Mouse (Mus musculus) ovary, postnatal 14 days (tissue): ENCODE measurements at regions not wholly inside any gene's neighbourhood (a gene's known extent, or its start where the extent isn't known, plus 50 kb on each side); places are given as distances from the start of the nearest gene placed in this dataset.

Experiments used
- DNase-seq: peaks from one replicate; pipeline ENCODE4 v3.0.0; 2022; ENCODE audit warnings: low spot score

DNA sequence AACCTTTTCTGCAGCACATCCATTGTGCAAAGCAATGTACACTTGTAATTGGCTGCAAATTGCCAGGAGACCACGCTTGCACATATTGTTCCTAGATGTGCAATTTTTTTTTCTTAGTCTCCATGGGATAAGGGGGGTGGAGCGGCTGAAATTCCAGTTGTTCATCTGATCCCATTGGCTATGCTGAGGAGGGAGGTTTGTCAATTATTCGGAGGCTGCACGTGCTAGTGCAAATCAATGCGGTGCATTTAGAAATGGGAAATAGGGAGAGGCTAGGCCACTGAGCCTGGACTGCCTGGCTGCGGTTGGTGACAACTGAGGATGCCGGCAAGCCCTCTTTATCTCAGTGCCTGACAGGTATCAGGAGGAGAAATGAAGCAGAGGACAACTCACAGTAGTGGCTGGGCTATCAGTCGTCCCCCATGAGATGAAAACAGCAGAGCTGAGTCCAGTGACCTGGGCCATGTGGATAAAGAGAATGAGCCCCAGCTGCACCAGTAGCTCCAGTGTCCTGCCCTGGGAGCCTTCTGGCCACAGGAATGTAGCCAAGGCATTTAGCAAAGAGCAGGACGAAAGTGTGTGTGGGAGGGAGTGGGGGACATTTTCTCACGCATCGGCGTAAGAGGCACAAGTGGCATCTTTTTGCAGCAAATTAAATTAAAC lies 462.2 kb upstream of the Kif2a start:
- no peak for DNase-seq

DNA sequence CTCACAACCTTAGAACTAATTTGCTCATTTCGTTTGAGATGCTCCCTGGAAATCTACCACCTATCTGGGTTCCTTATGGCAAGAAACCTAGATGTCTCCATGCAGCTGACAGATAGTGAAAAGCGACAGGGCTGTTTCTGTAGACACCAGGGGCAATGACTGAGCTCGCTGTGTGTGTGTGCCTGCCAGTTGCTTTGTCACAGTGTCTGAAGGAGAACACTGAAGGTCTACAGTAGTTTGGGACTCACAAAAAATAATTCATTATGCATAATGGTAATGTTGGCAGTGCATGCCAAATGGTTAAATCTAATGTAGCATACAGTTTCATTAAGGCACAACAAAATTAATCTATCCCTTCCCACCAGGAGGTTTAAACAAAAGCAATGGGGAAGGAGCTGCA lies 453.2 kb upstream of the Kif2a start:
- no peak for DNase-seq

DNA sequence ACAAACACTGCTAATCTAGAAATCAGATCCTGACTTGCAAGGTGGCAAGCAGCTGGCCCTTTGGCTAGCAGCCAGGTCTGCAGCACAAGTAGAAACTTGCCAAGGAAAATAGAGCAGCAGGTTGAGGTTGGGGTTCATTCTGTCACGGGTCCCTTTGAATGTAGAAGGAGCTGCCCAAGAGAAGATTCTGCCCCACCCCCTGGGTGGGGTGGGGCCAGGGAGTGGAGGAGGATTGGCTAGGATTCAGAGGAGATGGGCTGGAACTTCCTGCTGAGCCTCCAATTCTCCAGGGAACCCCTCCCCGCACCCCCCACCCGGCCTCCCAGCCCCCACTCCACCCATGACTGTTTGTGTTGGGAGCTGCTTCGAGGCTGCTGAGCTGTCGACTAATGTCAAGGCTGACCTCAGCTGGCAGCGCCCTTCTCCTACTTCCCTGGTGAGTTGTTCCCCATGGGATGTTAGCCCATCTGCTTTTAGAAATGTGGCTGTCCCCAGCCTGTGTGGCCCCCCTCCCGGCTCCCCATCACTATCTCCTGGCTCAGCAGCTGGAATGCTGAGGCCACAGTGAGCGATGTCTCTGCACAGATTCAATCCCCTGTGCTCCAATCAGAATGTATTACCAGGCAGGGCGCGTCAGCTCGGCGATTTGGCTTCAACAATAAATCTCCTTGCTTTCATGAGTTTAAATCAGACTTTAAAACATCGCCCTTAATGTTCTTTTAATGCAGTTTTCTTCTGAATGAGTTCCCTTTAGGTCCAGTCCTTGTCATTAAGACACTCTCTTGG lies 447.8 kb upstream of the Kif2a start:
- DNase-seq = peak; percentile 27

DNA sequence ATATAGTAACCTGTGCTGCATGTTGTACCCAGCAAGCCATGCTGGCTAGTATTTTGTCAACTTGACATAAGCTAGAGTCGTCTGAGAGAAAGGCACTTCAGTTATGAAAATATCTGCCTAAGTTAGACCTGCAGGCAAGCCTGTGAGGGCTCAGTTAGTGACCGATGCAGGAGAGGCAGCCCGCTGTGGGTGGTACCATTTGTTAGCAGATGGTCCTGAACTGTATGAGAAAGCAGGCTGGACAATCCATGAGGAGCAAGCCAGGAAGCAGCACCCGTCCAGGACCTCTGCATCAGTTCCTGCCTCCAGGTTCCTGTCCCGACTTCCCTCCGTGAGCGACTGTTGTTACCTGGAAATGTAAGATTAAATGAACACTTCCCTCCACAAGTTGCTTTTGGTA lies 440.9 kb upstream of the Kif2a start:
- no peak for DNase-seq

DNA sequence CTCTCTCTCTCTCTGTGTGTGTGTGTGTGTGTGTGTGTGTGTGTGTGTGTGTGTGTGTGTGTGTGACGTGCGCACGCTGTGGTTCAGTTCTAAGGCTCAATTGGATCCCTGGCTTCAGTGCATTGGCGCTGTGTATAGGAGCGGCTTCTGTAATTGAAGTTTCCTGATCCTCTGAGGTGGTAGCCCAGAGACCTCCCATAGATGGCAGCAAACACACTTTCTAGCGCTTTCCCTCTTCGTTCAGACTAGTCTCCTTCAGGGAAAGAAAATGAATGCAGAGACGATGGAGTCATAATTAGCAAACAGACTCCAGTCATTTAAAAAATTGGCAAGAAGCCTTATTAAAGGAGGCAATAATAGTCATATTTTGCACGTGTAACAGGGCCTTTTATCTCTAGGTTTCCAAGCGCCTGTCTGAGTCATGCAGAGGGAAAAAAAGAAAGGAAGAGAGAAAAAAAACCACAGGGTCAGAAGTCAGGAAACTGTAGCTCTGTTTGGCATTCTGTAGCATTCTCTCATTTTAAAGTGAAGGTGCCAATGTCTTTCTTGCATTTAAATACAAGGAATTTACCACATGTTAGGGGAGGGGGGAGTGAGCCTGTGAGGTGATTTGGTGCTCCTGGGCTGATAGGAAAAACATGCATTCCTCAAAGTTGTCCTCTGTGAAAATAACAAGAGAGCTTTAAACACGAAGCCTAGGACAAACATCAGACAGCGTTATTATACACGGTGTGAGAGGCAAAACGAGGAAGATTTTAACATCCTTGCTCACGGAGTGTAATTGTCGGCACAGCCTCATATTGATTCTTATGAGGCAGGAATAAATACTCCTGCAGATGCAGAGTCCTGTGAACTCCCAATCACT lies 439.4 kb upstream of the Kif2a start:
- peak; percentile 31 for DNase-seq

DNA sequence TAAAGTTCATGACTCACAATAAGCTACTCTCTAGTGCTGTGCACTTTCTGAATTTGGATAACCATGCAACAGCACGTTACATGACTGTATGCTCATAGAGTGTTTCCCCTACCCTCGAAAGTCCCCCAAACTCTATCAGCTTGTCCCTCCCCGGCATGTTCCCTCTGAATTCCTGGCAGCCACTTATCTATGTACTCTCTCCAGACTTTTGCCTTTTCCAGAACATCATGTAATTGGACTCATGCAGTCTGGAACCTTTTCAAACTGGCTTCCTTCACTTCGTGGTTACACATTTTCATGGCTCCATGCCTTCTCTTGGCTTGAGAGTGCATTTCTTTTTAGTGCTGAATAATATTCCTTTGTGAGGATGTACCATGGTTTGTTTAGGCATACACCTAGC lies 436.8 kb upstream of the Kif2a start:
- DNase-seq = no peak

DNA sequence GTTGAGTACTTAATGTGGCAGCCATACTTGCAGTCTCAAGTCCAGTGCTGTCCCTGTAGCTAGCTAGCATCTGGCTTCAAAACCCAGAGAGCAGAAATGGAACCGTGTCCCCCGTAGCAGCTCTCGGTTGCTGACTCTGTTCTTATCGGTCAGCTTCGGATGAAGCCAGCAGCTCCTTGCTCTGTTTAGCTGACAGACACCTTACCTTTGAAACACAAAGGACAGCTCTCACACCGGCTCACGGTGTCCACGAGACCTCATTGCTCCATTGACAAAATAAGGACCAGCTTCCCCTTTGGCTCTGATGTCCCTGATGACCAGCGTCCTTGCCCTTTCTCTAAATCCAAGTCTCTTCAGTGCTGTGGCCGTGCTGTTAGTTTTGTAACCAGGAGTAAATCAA lies 435.3 kb upstream of the Kif2a start:
- no peak for DNase-seq

DNA sequence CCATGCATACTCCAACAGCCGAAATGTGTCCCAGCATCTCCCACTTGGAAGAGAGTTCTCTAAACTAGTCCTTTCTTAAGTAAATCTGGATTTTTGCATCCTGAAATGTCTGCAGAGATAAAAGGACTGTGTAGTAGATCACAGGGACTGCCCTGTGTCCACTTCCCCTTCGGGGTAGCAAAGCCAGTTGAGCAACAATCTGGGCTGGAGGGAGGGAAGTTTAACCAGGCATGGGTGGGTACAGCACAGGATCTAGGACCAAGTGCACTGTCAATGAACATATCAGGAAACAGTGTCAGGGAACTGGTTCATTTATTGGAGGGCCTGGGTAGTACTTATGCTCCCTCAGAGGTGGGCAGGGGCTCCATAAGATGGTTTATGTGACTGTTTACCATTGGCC lies 434.5 kb upstream of the Kif2a start:
- DNase-seq = no peak

DNA sequence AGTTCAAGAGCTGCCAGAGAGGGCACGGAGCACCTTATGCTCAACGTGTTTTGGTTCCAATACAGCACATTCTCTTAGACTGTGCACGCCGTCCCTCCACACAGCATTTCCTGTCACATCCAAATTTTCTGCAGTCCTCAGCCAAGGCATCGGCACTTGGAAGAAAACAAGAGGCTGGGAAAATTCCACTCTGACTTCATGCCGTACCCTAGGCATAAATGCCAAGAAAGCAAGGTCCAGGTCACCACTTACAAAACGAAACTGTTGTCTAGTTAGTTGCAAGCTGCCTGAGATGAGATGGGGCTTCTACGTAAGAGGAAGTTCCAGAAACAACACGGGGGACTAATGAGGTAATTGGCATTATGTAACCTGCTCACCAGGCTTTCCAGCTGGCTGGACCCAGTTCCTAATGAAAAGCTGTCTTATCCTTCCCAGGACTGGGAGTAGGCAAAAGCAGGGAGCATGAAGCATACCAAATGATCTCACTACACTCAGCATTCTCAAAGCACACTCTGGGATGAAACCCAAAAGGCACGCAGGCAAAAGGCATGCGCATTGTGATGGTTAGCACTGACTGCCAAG lies 427.8 kb upstream of the Kif2a start:
- peak; percentile 6 for DNase-seq

DNA sequence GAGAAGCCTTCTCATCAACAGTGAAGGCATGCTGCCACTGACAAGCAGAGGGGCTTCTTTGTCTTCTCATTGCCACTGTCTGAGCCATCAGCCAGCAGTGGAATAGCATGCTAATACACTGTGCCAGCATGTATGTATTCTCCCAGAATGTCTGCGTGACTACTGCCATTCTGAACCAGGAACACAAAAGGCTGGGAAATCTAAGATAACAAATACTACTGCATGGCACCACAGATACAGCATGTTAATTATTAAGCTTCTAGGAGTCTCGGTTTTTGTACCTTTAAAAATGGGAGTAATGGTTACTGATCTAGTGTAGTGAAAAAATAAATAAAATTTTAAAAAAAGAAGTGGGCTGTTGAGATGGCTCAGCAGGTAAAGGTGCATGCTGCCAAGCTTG lies 425.9 kb upstream of the Kif2a start:
- DNase-seq = no peak

DNA sequence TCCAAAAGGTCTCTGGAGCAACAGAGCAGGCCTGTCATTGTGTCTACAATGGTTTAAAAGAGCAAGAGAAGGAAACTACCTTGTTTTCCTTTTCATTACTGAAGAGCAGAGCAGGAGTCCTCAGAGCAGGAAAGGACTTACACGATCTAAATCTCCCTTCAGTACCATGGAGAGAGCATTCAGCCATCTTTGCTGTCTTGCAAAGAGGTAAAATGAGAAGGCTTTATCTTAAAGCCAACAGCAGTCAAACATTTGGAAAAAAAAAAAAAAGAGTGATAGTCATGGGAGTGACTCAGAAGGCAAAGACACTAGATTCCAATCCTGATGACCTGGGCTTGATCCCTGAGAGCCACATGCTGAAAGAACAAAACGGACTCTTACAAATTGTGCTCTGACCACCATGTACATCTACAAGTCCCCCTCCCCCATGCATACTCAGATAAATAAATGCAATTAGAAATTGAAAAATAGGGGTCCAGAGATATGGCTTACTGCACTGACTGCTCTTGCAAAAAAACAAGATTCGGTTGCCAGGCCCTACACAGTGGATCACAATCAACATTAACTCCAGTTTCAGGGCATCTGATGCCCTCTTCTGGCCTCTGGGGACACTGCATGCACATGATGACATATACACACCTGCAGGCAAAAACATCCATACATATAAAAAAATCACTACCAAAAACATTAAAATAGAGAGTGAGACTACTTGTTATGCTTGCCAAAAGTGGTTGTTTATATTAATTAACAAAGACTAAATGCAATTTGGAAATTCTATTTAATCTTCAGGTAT lies 397.6 kb upstream of the Kif2a start:
- no peak for DNase-seq

DNA sequence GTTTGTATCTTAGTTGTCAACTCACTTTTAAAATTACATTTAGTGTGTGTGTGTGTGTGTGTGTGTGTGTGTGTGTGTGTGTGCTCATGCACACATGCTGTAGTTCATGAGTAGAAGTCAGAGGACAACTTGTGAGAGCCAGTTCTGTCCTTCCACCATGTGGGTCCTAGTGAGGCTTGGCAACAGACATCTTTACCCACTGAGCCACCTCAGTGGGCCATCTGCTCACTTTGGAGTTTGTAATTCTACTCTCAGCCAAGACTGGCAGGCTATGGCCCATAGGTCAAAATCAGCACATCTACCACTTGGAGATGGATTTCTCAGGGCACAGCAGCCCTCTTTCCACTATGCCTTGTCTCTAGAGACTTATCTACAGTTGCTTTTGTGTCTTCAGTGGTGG lies 388.3 kb upstream of the Kif2a start:
- no peak for DNase-seq

DNA sequence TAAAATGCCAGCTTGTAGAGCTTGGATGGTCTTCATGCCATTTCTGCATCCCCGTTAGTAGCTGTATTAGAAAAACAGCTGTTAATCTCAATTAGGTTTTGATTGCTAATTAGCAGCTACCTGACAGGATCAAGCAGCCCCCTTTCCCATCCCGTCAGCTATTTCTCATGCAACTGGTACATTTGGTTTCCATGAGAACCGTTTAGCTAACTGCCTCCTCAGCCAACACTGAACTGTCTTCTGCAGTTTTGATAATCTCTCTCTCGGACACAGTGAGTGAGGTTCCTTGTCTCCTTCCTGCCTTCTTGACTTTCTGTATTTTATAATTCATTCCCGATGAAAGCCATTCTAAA lies 385.7 kb upstream of the Kif2a start:
- no peak for DNase-seq

DNA sequence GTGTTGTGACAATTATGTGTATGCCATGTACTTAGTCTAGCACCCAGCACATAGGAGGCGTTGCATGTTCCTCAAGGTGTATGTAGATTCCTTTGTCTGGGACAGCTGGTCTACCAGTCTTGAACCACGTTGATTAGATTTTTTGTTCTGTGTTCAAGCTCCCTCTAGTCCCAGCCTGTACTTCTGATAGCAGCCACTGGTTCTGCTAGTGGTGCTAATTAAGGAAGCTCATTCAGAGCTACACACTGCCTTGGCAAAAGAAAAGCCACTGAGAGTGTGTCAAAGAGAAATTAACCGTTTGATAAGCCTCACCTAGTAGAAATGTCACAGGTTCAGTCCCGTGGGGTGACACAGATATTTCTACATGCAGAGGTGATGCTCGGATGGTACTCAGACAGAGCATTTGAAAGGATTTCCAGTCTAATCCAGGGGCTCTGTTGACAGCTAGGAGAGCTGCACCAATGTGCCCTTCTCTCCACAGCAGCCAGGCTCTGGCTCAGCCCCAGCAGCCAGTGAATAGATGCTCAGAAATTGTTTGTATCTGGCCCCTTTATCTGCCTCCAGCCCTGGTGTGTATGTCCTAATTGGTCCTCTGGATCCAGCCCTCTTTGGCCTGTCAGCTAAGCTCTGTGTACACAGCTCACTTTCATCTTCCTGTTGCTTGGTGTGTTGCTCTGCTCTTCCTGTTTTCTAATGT lies 385.2 kb upstream of the Kif2a start:
- no peak for DNase-seq

DNA sequence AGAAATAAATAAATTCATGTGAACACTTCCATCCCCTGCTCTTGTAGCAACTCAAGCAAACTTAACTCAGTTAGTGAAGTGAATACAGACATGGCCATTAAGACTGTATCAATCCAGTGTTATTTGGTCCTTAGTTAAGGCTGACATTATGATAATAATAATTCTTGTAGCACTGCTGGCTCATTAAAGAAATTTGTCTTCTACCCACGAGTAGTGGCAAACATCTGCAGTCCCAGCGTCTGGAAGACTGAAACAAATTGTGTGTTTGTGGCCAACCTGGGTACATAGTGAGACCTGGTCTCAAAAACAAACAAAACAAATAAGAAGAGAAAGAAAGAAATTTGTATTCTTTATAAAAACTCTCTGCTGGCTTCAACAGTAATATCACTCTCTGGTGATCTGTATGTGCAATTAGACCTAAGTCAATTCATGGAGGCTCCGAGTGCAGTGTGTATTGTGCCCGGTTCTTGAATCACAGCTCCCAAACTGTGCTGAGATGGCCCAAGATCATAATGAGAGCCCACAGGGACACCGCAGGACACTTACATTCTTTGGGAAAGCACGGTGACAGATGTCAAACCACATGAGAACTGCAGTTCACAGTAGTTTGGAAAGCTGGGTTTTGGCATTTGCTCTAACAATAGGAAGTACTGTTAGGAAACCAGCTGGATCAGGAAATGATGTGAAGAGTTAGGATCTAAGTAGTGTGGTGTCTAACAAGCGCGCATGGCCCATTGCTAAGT lies 376.9 kb upstream of the Kif2a start:
- DNase-seq = no peak

DNA sequence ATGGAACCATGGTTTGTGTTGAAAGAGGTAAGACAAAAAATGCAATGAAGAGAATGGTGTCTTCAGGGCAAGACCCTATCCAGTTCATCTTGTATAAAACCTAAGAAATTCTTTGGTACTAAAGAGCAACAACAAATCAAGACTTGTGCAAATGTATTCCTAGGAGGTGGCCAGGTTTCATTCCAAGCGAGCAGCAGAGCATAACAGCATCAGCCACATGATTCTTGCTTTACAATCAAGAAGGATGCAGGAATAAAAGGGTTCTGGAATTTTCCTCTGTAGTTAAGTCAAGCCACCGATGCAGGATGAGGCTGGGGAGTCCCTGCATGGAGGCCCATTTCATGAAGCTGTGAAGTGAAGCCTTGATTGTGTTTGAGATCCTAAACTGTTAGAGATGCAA lies 374.1 kb upstream of the Kif2a start:
- DNase-seq = no peak

DNA sequence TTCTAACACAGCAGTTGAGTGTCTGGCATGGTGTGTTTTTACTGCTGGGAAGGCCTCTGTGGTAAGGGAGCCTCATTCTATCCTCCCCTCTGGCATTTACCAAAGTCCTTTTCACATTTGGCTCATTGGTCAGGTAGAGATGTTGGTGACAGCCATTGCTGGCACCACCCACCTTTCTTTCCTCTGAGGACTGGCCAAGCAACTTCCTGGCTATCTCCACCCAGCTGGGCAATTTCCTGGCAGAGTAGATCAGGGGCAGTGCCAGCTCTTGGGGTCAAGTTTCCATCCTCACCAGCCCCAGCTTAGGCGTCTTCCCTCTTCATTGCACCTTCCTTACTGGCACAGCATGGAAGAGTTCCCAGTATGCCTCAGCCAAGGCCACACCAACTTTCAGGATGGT lies 372.5 kb upstream of the Kif2a start:
- no peak for DNase-seq

DNA sequence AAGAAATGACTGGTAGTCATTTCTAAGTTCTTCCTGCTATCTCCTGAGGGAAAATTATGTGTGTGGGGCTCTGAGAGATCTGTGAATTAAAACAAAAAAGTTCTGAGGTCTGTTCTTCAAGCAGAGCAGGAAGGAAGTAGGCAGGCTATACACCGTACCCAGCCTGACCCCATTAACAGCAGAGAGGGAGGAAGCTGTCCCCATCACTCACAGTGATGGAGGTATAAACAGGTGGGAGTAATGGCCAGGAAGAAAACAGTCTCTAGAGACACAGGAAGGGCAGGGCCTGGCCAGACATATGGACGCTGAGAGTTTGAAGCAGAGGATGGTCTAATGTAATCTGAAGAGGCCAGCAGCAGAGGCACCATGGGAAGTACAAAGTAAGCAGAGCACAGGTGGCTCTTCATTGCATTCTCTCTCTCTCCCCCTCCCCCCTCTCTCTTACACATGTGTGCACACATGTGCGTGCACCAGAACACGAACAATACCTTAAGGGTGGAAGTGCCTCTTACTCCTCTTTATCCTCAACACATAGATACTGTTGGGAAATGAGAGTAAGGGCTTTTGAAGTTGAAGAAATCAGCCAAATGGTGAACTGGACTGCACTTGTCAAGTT lies 367.7 kb upstream of the Kif2a start:
- DNase-seq = no peak

DNA sequence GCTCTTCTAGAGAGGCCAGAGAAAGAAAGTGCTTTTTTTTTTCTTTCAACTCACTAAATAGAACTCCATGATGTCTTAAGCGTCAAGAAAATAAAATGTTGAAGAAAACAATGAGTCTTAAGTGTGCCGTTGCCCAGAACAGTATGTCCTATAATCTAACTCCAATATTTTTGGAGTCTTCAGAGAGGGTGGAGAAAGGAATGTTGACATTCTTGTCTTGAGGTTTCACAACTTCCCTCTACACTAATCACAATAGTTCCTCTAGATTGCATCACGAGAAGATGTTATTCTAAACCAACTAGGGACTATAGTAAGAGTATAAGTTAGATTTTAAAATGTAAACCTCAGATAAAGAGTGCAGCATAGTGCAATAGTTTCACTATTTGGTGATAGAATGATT lies 367.1 kb upstream of the Kif2a start:
- DNase-seq = no peak

DNA sequence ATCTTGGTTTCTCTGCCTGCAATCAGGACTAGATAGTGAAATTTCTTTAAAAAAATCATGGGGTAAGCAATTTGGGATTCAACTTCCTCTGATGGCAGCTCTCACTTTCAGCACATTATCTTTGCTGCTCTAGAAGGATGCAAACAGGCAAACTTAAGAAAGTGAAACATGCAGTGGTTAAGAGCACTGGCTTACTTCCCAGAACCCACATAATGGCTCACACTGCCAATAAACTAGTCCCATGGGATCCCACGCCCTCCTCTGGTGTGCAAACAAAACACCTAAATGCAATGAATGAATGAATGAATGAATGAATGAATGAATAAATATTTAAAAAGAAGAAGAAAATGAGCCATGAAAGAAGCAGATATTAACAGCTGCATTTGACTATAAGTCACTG lies 356.1 kb upstream of the Kif2a start:
- DNase-seq = no peak
